Mouse (Mus musculus) liver, embryonic 11.5 days (tissue): ENCODE measurements around the gene Atrn. TPM values are rescaled to one million over a fixed set of nuclear protein-coding genes. Genes with fewer than 3 reads are reported as not detected.

Source experiments
- ATAC-seq: fragments of 200-750 bp; cut with Nextera tagmentation; replicated peaks from 2 replicates; pipeline ENCODE4 v1.8.0; 2017; ENCODE audit warnings: moderate number of reproducible peaks, mild to moderate bottlenecking, moderate TSS enrichment, moderate library complexity; ENCODE audit not compliant: low FRiP score
- DNase-seq: peaks from one replicate; pipeline ENCODE4 v3.0.0-alpha.2; 2017; ENCODE audit warnings: low spot score
- H3K27ac ChIP-seq: fragments of 300-500 bp; sonication (generic); 2 replicates; pipeline ENCODE4 v1.5.1; 2014; ENCODE audit warnings: mild to moderate bottlenecking, low read depth, low read length, control low read depth
- H3K27me3 ChIP-seq: fragments of 300-500 bp; sonication (generic); replicated peaks from 2 replicates; pipeline ENCODE4 v1.6.1; 2014; ENCODE audit warnings: low read length, mixed read lengths; ENCODE audit not compliant: control insufficient read depth, insufficient read depth
- H3K36me3 ChIP-seq: fragments of 300-500 bp; sonication (generic); 2 replicates; pipeline ENCODE4 v1.6.1; 2014; ENCODE audit warnings: mild to moderate bottlenecking, low read length, moderate library complexity, mixed read lengths; ENCODE audit not compliant: control insufficient read depth, insufficient read depth
- H3K4me1 ChIP-seq: fragments of 300-500 bp; sonication (generic); replicated peaks from 2 replicates; pipeline ENCODE4 v1.6.1; 2014; ENCODE audit warnings: low read length, mixed read lengths; ENCODE audit not compliant: control insufficient read depth, insufficient read depth
- H3K4me2 ChIP-seq: fragments of 300-500 bp; sonication (generic); 2 replicates; pipeline ENCODE4 v1.6.1; 2014; ENCODE audit warnings: mild to moderate bottlenecking, control low read depth, moderate library complexity
- H3K4me3 ChIP-seq: fragments of 300-500 bp; sonication (generic); 2 replicates; pipeline ENCODE4 v1.5.1; 2014; ENCODE audit warnings: low read depth, low read length, control low read depth
- H3K9ac ChIP-seq: fragments of 300-500 bp; sonication (generic); 2 replicates; pipeline ENCODE4 v1.6.1; 2014; ENCODE audit warnings: low read depth, low read length, control low read depth
- H3K9me3 ChIP-seq: fragments of 300-500 bp; sonication (generic); 2 replicates; pipeline ENCODE4 v1.6.1; 2016; ENCODE audit warnings: low read length, inconsistent platforms, mixed read lengths; ENCODE audit not compliant: control insufficient read depth
- WGBS: fragments of 180-500 bp; shearing (Covaris S2); extraction: QIAGEN DNeasy Blood & Tissue Kit; methylation state at CpG from one replicate; pipeline ENCODE4 v1.1.7; 2014; 5-methylcytosine and 5-hydroxymethylcytosine counted together
- polyA plus RNA-seq: library from polyadenylated mRNA; unstranded; fragments of >200 nt; fragmentation: Nextera tagmentation; extraction: Ambion mirVana; gene quantifications from 2 replicates; pipeline ENCODE4 v1.2.1, GENCODE M21; 2014

The Atrn gene
- polyA plus RNA-seq, 1 experiment from 2014 or later: 7.0 TPM

DNA sequence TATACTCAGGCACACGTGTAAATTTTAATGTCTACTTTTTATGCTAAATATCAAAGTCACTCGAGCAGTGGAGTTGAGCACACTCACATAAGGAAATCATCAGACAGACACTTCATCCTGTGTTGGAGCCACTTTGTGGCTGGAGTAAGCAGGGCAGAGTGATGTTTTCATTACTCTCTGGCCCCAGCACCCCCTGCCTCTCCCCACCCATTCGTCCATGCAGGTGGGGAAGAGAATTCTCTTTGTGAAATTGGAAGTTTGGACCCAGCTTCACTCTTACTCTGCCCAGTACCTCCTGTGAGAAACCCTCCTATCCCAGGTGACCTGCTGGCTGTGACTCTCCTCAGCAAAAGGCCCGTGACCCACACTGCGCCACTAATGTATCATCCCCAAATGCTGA is 132.4 kb downstream of the Atrn start:
- no peak overlapping the region for H3K4me2 ChIP-seq
- no peak overlapping the region for H3K9ac ChIP-seq
- H3K9me3 ChIP-seq: 0 out of 2 replicates have a peak, but pooled peaks cover 3% of the 10 kb centered on the region
- no peaks in the 10 kb centered on the region for H3K4me1 ChIP-seq
- H3K27ac ChIP-seq: no peak overlapping the region
- ATAC-seq: no peak
- no peak for DNase-seq
- WGBS: 79% methylated on average over 5 of the region's 5 CpGs
- peaks cover 70% of the 10 kb centered on the region for H3K27me3 ChIP-seq
- H3K4me3 ChIP-seq: no peak overlapping the region
- H3K36me3 ChIP-seq: no peaks in the 10 kb centered on the region

DNA sequence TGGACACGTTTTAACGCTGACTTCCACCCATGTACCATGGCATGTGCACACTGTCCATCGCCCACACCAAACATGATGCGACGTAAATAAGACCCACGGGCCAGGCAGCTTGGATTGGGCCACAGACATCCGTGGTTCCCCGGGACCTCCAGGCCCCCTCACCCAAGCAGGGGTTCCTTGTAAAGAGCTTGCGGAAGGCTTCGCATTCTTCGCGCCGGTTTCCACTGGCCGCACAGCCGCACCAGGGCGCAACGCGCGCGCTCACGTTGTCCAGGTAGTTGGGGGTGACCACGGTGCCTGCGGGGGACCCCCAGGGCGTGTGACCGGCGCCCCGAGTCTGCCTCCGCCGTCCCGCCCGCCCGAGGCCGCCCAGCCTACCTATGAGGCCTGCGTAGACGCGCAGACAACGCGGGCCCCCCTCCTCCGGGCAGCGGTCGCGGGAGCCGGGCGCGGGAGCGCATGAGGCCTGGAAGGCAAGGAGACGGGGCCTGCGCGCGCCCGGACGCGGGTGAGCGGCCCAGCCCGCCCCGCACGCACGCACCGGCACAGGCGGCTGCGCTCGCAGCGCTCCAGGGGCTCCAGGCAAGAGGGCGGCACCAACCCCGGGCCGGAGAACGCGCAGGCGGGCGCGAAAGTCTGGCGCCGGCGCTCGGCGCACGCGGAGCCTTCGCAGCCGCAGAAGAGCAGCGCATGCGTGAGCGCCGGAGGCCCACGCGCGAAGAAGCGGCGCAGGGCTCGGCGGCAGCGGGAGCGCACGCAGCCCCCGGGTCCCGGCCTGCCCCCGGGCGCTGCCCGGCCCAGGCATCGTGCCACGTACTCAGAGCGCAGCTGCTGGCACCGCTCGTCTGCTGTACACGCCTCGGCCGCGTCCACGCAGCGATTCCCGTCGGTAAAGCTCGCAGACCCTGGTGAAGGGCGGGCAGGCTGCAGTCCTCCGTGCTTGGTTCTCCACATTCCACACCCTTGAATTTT is 134.8 kb downstream of the Atrn start:
- Histone ChIP-seq H3K27me3 (peaks cover 73% of the 10 kb centered on the region), H3K4me3 (peak overlapping the region; percentile 56), H3K9me3 (no peaks in the 10 kb centered on the region), H3K4me2 (peak overlapping the region; percentile 74), H3K27ac (no peak overlapping the region), H3K9ac (peak overlapping the region; percentile 25; the same call in 1 of the 2 replicates), H3K4me1 (0 out of 2 replicates have a peak, but pooled peaks cover 2% of the 10 kb centered on the region), H3K36me3 (no peaks in the 10 kb centered on the region)
- ATAC-seq: no peak
- DNase-seq: peak; percentile 51
- 4% methylated on average over 114 of the region's 115 CpGs for WGBS

DNA sequence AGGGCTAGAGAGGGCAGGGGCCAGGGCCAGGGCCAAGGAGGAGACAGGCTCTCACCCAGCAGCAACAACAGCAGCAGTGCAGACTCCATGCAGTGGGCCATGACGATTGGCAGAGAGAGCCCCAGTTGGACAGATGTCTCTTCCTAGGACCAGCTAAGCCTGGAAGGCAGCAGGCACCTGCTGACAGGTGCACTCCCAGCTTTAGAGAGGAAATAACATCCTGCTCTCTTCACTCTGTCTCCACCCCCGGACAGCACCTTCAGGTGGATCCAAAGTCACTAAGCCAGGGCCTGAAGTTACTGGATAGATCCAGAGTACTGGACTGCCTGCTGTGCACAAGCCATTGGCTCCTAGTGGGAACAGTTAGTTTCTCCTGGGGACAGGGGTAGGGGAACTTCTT is 136.7 kb downstream of the Atrn start, which contains the start of gene Gfra4:
Gene Gfra4, minus strand, starts transcription at position 101 of the 400 bp plus-strand sequence.
- H3K27ac ChIP-seq: no peak within 1 kb of the TSS
- no peaks in the 10 kb centered on the region for H3K9me3 ChIP-seq
- H3K9ac ChIP-seq: no peak within 1 kb of the TSS
- no peak within 1 kb of the TSS; the same call in 1 of the 2 replicates for H3K4me2 ChIP-seq
- 0 out of 2 replicates have a peak, but pooled peaks cover 2% of the 10 kb centered on the region for H3K4me1 ChIP-seq
- peaks cover 55% of the 10 kb centered on the region for H3K27me3 ChIP-seq
- no peak for ATAC-seq
- no peaks in the 10 kb centered on the region for H3K36me3 ChIP-seq
- no peak for DNase-seq
- WGBS: 66% methylated on average over 2 of the region's 2 CpGs
- no peak within 1 kb of the TSS for H3K4me3 ChIP-seq

DNA sequence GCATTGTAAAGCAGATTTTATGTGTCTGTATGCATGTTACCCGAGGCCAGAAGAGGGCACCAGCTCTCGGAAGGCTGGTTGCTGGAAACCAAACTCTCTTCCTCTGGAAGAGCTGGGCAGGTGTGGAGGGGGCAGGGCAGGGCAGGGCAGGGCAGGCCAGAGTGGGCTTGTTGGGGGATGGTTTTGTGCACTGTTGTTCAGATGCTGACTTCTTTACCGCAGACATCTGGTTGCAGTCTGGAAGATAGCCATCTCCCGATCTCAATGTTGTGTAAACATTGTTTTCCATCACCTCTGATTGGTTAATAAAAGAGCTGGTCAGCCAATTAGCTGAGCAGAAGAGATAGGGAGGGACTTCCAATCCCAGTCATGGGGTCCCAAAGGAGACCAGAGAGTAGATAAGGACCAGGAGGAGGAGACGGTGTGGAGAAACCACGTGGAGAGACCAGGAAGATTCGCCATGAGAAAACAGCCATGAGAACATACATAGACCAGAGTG is 138.1 kb downstream of the Atrn start:
- Histone ChIP-seq H3K4me3 (no peak overlapping the region), H3K36me3 (no peaks in the 10 kb centered on the region), H3K27me3 (peaks cover 48% of the 10 kb centered on the region), H3K9ac (no peak overlapping the region), H3K27ac (no peak overlapping the region), H3K4me2 (no peak overlapping the region), H3K4me1 (0 out of 2 replicates have a peak, but pooled peaks cover 2% of the 10 kb centered on the region), H3K9me3 (no peaks in the 10 kb centered on the region)
- ATAC-seq (no peak), DNase-seq (no peak)
- WGBS: 11% methylated on average over 7 of the region's 7 CpGs

DNA sequence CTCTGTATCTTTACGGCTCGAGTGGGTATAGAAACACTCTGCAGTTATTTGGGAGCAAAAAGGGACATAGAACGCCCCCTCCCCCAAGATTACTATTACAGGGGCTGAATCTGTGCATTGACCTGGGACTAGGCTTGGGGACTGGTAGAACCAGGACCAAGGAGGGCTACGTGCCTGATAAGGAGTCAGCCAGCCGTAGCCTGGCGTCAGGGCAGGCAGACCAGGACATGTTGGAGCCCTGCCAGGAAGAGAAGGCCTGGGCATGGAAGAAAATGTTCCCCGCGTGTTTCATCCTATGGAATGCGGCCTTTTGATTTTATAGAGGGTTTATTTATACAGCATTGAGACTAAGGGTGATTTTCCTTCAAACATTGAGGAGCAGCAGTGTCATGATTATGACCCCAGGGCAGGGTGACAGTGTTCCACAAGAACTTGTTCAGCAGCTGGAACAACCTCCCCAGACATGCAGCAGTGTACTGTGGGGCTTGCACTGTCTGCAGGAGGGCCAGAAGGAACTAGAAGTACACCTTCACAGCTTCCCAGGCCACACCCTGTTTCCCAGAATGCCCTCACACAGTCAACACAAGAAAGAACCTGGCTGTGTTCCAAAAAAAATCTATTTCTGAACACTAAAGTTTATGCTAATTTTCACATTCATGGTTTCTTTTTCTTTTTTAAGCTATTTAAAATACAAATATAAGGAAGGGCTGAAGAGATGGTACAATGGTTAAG is 138.9 kb downstream of the Atrn start:
- Histone ChIP-seq H3K9ac (no peak overlapping the region), H3K9me3 (no peaks in the 10 kb centered on the region), H3K27ac (no peak overlapping the region), H3K27me3 (peaks cover 40% of the 10 kb centered on the region), H3K4me2 (no peak overlapping the region), H3K4me1 (0 out of 2 replicates have a peak, but pooled peaks cover 2% of the 10 kb centered on the region), H3K4me3 (no peak overlapping the region), H3K36me3 (no peaks in the 10 kb centered on the region)
- 0 out of 2 replicates have a peak, but pooled peaks have one; percentile 5 for ATAC-seq
- WGBS: 66% methylated on average over 9 of the region's 9 CpGs
- DNase-seq: no peak

DNA sequence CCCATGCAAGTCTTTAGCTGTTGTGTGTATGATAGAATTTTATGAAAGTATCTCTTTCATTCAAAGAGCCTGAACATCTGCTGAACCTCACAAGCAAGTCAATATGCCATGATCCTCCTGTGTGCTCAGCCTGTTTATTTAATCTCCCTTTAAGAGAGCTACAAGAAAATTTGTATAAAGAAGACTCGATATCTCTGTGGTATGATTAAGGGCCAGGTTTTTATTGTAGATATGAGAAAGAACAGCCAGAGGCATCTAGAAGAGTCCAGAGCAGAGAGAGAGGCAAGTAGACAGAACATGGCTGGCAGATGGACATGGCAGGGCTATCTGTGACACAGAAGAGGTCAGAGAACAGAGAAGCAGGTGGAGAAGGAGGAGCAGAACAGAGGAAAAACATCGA is 139.7 kb downstream of the Atrn start:
- Histone ChIP-seq H3K9me3 (no peaks in the 10 kb centered on the region), H3K36me3 (no peaks in the 10 kb centered on the region), H3K9ac (no peak overlapping the region), H3K4me3 (no peak overlapping the region), H3K27me3 (peaks cover 32% of the 10 kb centered on the region), H3K27ac (no peak overlapping the region), H3K4me2 (no peak overlapping the region), H3K4me1 (0 out of 2 replicates have a peak, but pooled peaks cover 2% of the 10 kb centered on the region)
- 73% methylated on average over 2 of the region's 2 CpGs for WGBS
- ATAC-seq: no peak
- DNase-seq: no peak

DNA sequence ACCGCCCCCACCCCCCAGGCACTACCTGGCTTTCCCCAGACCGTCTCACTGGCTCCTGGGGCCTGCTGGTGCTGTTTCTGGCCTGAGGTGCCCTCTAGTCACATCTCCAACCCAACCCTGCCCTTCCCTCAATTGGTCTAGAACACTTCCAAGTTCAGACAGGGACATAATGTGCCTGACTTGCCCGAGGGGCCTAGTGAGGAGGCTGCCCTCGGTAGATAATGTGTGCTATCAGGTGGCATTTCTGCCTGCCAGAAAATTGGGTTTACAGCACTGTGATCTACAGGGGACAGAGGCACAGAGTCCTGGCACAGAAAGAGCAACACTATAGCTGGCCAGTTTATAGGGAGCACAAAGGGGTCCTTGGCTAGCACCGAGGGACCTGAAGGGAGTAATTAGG is 145.7 kb downstream of the Atrn start:
- Histone ChIP-seq H3K4me1 (peaks cover 20% of the 10 kb centered on the region), H3K9ac (no peak overlapping the region), H3K27ac (no peak overlapping the region), H3K9me3 (no peaks in the 10 kb centered on the region), H3K27me3 (peaks cover 60% of the 10 kb centered on the region), H3K4me2 (no peak overlapping the region), H3K36me3 (no peaks in the 10 kb centered on the region), H3K4me3 (no peak overlapping the region)
- DNase-seq (no peak), ATAC-seq (peak; percentile 53; the same call in 1 of the 2 replicates)
- WGBS: 59% methylated on average over 5 of the region's 5 CpGs

DNA sequence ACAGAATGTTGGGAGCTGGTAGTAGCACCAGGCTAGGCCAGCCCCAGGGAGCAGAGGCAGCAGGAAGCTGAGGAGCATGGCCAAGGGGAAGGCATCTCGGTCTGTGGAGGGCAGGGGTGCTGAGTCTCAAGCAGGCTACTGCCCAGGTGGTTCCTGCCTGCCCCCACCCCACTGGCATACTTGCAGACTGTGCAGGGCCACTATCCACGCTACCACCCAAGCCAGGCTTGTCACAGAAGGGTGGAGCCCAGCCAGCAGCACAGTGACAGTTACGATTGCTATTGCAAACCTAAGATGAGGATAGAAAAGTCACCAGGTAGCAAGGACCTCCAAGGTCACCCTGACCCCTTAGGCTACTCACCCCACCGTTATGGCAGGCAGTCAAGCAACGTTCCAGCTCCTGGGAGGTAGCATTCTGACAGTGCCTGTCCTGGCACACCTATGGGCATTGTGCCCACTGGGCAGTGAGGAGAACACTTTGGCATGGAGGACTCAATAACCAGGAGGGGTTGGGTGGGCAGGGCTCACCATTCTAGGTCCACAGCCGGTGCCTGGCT is 146.6 kb downstream of the Atrn start:
- 0 out of 2 replicates have a peak, but pooled peaks have one; percentile 16 for ATAC-seq
- H3K36me3 ChIP-seq: no peaks in the 10 kb centered on the region
- H3K4me3 ChIP-seq: no peak overlapping the region
- H3K27ac ChIP-seq: no peak overlapping the region
- peaks cover 20% of the 10 kb centered on the region for H3K4me1 ChIP-seq
- H3K9me3 ChIP-seq: no peaks in the 10 kb centered on the region
- WGBS: 61% methylated on average over 6 of the region's 6 CpGs
- H3K9ac ChIP-seq: no peak overlapping the region
- peaks cover 61% of the 10 kb centered on the region for H3K27me3 ChIP-seq
- no peak for DNase-seq
- no peak overlapping the region for H3K4me2 ChIP-seq
